Mouse (Mus musculus) thymus, postnatal 25 days (tissue): ENCODE data around the gene Hmg20a.

Source experiments
- DNase-seq: peaks from one replicate; pipeline ENCODE4 v3.0.0; 2022

The Hmg20a gene

DNA sequence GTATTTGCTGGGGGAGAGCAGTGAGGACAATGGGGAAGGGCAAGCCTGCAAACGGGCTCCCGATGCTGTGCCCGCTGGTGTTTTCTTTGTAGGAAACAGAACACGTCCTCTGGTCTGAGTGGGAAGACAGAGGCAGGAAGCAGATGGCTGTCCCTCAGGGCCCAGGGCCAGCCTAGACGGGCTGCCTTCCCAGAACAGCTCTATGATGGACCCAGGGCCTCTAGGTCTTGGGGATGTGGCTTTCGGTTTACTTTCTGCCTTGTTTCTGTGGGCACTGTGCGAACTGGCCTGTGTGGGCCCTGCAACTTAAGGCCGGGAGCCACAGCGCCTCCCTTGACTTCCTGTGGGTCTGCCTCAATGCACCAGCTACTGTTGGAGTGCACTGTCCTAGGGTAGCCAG is 115.5 kb downstream of the Hmg20a start:
- no peak for DNase-seq

DNA sequence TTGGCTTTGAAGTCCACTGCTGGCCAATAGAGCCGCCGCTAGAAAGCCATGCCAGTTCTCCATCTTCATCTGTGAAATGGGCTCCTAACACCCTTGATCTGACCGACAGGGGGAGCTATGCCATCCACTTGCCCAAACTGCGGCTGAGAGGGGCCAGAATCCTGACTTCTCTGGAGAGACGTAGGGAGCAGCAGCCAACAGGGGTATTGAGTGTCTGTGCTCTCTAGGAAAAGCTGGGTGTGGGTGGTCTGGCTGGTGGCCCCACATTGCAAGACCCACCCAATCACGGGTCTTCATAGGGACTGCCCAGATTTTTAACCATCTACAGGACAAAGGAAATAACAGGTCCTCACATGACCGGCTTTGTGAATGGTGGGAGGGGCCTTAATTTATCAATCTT is 116.3 kb downstream of the Hmg20a start:
- DNase-seq: no peak

DNA sequence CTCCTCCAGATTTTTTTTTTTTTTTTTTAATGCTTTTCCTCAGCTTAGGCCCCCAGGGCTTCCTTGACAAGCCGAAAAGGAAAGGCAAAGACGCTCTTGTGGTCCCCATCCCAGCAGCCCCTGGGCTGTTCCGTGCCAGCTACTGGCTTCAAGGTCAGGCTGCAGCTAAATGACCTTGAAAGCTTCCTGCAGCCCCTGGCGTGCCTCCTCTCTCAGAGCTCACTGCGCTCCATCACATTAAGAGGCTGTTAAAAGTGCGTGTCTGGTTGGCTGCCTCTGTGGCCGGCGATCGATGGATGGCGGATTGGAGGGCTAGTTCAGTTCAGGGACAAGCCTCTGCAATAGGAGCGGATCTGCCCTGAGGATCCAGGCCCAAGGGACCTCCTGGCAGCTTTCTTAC is 117.0 kb downstream of the Hmg20a start:
- no peak for DNase-seq

DNA sequence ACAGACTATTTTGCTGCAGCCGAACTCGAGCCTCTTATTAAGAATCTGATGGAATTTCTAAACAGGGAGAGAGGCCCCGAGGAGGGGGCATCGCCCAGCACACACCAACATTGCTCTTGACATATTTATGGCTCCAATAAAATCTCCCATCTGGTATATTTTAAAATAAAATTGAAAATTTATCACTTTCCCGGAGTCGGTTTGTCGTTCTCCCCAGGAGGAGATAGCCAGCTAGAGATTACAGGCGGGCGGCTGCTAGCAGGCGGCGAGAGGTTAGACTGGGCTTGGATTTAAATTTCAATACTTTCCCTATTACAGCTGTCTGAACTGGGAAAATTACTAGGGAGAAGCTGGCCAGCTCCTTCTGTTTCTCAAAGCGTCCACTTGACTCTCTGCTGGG is 121.6 kb downstream of the Hmg20a start:
- DNase-seq: no peak

DNA sequence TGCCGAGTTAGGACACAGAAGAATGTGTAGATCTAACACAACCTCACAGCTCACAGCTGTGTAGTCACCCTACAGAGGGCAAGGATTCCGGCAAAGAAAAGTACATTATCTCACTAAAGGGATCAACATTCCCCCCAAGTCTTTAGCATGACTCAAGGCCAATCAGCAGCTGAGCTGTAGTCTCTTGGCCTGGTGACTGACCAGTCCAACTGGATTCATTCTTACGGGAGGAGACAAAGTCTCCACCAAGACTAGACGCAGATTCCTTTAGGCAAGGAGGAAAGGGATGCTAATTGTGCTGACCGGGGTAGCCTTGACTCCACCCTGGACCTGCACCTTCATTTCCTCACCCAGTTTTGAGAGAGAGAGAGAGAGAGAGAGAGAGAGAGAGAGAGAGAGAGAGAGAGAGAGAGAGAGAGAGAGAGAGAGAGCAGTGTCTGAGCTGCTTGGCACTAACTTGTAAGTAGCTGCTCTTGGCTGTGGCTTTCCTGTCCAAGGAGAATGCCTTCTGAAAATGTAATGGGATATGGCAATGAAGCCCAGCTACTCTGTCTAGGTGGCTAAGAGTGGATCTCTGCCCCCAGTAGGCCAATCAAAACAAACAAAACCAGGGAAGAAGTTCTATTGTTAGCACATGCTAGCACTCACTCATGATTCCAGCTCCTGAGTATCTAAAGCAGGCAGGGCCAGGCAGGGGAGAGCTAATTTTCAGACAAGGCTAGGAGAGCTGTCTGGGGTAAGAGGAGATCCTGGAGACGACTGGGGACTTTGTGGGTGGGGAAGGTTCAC is 126.5 kb downstream of the Hmg20a start:
- no peak for DNase-seq
